Mouse (Mus musculus) neural tube, embryonic 14.5 days (tissue): ENCODE data around the gene P4ha1. TPM values are rescaled to one million over a fixed set of nuclear protein-coding genes. Genes with fewer than 3 reads are reported as not detected.
"Not testable (repeated sequence)": the region's sequence is repeated elsewhere in the genome, so short reads cannot be mapped to it uniquely, and the experiment has no call there.

Experiments used
- ATAC-seq: fragments of 200-750 bp; cut with Nextera tagmentation; 2 replicates; pipeline ENCODE4 v1.8.0; 2017; ENCODE audit warnings: low read depth, mild to moderate bottlenecking, moderate TSS enrichment, moderate library complexity
- H3K27ac ChIP-seq: fragments of 300-500 bp; sonication (generic); 2 replicates; pipeline ENCODE4 v1.5.1; 2014; ENCODE audit warnings: low read depth, mild to moderate bottlenecking, control low read depth, low read length, moderate library complexity, mixed read lengths
- H3K27me3 ChIP-seq: fragments of 300-500 bp; sonication (generic); 2 replicates; pipeline ENCODE4 v1.6.1; 2014; ENCODE audit warnings: low read length; ENCODE audit not compliant: control insufficient read depth, insufficient read depth
- H3K36me3 ChIP-seq: fragments of 300-500 bp; sonication (generic); 2 replicates; pipeline ENCODE4 v1.6.1; 2014; ENCODE audit warnings: low read length, mixed read lengths; ENCODE audit not compliant: control insufficient read depth, insufficient read depth
- H3K4me1 ChIP-seq: fragments of 300-500 bp; sonication (generic); 2 replicates; pipeline ENCODE4 v1.6.1; 2014; ENCODE audit warnings: low read length; ENCODE audit not compliant: control insufficient read depth, insufficient read depth
- H3K4me2 ChIP-seq: fragments of 300-500 bp; sonication (generic); 2 replicates; pipeline ENCODE4 v1.6.1; 2014; ENCODE audit warnings: mild to moderate bottlenecking, low read depth, low read length, control low read depth
- H3K4me3 ChIP-seq: fragments of 300-500 bp; sonication (generic); 2 replicates; pipeline ENCODE4 v1.5.1; 2014; ENCODE audit warnings: low read depth, low read length, control low read depth, mixed read lengths
- H3K9ac ChIP-seq: fragments of 300-500 bp; sonication (generic); replicated peaks from 2 replicates; pipeline ENCODE4 v1.6.1; 2014; ENCODE audit warnings: low read depth, mild to moderate bottlenecking, control low read depth, low read length, mixed read lengths
- H3K9me3 ChIP-seq: fragments of 300-500 bp; sonication (generic); 2 replicates; pipeline ENCODE4 v1.6.1; 2016; ENCODE audit warnings: low read length; ENCODE audit not compliant: control insufficient read depth
- WGBS: fragments of 180-500 bp; shearing (Covaris S2); extraction: QIAGEN DNeasy Blood & Tissue Kit; methylation state at CpG from one replicate; pipeline ENCODE4 v1.1.7; 2014; 5-methylcytosine and 5-hydroxymethylcytosine counted together
- polyA plus RNA-seq: library from polyadenylated mRNA; unstranded; fragments of >200 nt; fragmentation: Nextera tagmentation; extraction: Ambion mirVana; gene quantifications from 2 replicates; pipeline ENCODE4 v1.2.1, GENCODE M21; 2014

Gene P4ha1
- polyA plus RNA-seq, 1 experiment from 2014 or later = 18.2 TPM

- Histone ChIP-seq H3K4me3 (no peak overlapping the region), H3K4me2 (no peak overlapping the region), H3K9ac (no peak overlapping the region), H3K27ac (no peak overlapping the region), H3K9me3 (no peaks in the 10 kb centered on the region), H3K27me3 (no peaks in the 10 kb centered on the region), H3K4me1 (no peaks in the 10 kb centered on the region), H3K36me3 (no peaks in the 10 kb centered on the region)
- 63% methylated on average over 8 of the region's 8 CpGs for WGBS
- ATAC-seq = no peak
Measured at GRCm38 (mm10) chr10:59289062-59289461, 34.0 kb upstream of the P4ha1 start.

- Histone ChIP-seq H3K27ac (no peak overlapping the region), H3K4me3 (no peak overlapping the region), H3K4me2 (no peak overlapping the region), H3K36me3 (no peaks in the 10 kb centered on the region), H3K9me3 (no peaks in the 10 kb centered on the region), H3K4me1 (no peaks in the 10 kb centered on the region), H3K27me3 (no peaks in the 10 kb centered on the region), H3K9ac (no peak overlapping the region)
- 57% methylated on average over 3 of the region's 3 CpGs for WGBS
- no peak for ATAC-seq
Measured at GRCm38 (mm10) chr10:59291536-59291935, 31.6 kb upstream of the P4ha1 start.

- Histone ChIP-seq H3K4me1 (no peaks in the 10 kb centered on the region), H3K4me2 (no peak overlapping the region), H3K36me3 (no peaks in the 10 kb centered on the region), H3K9ac (no peak overlapping the region), H3K27ac (no peak overlapping the region), H3K4me3 (no peak overlapping the region), H3K27me3 (no peaks in the 10 kb centered on the region), H3K9me3 (no peaks in the 10 kb centered on the region)
- no peak for ATAC-seq
- WGBS = 83% methylated on average over 7 of the region's 7 CpGs
Measured at GRCm38 (mm10) chr10:59292079-59292478, 31.0 kb upstream of the P4ha1 start.

- Histone ChIP-seq H3K4me1 (no peaks in the 10 kb centered on the region), H3K9ac (no peak overlapping the region), H3K27me3 (no peaks in the 10 kb centered on the region), H3K9me3 (no peaks in the 10 kb centered on the region), H3K4me2 (no peak overlapping the region), H3K4me3 (no peak overlapping the region), H3K27ac (no peak overlapping the region), H3K36me3 (no peaks in the 10 kb centered on the region)
- peak; percentile 82 for ATAC-seq
- WGBS = 32% methylated on average over 4 of the region's 4 CpGs
Measured at GRCm38 (mm10) chr10:59292558-59292957, 30.5 kb upstream of the P4ha1 start.

GRCm38 (mm10) chr10:59295241-59295811 is 27.8 kb upstream of the P4ha1 start:
- Histone ChIP-seq H3K4me3 (no peak overlapping the region), H3K9me3 (no peaks in the 10 kb centered on the region), H3K4me1 (no peaks in the 10 kb centered on the region), H3K36me3 (no peaks in the 10 kb centered on the region), H3K27ac (no peak overlapping the region), H3K4me2 (no peak overlapping the region), H3K9ac (no peak overlapping the region), H3K27me3 (no peaks in the 10 kb centered on the region)
- 72% methylated on average over 8 of the region's 8 CpGs for WGBS
- peak; percentile 22; the same call in 1 of the 2 replicates for ATAC-seq

- Histone ChIP-seq H3K27me3 (no peaks in the 10 kb centered on the region), H3K4me3 (no peak overlapping the region), H3K4me2 (no peak overlapping the region), H3K27ac (no peak overlapping the region), H3K4me1 (no peaks in the 10 kb centered on the region), H3K36me3 (no peaks in the 10 kb centered on the region), H3K9me3 (no peaks in the 10 kb centered on the region), H3K9ac (no peak overlapping the region)
- ATAC-seq = peak; percentile 78
- 39% methylated on average over 5 of the region's 5 CpGs for WGBS
Measured at GRCm38 (mm10) chr10:59296261-59296660, 26.8 kb upstream of the P4ha1 start.

- not testable (repeated sequence) for ATAC-seq, H3K9ac ChIP-seq, H3K27ac ChIP-seq, H3K4me2 ChIP-seq, H3K4me1 ChIP-seq, H3K4me3 ChIP-seq, H3K36me3 ChIP-seq, H3K9me3 ChIP-seq, H3K27me3 ChIP-seq
- WGBS = 95% methylated on average over 12 of the region's 12 CpGs
Measured at GRCm38 (mm10) chr10:59302671-59303070, 20.4 kb upstream of the P4ha1 start.

- Histone ChIP-seq H3K9ac (no peak overlapping the region), H3K9me3 (no peaks in the 10 kb centered on the region), H3K4me2 (no peak overlapping the region), H3K36me3 (no peaks in the 10 kb centered on the region), H3K27ac (no peak overlapping the region), H3K4me3 (no peak overlapping the region), H3K27me3 (no peaks in the 10 kb centered on the region), H3K4me1 (no peaks in the 10 kb centered on the region)
- WGBS = 48% methylated on average over 3 of the region's 3 CpGs
- ATAC-seq = no peak; the same call in 1 of the 2 replicates
Measured at GRCm38 (mm10) chr10:59308993-59309715, 13.9 kb upstream of the P4ha1 start.

GRCm38 (mm10) chr10:59310124-59310523 is 13.0 kb upstream of the P4ha1 start:
- 60% methylated on average over 2 of the region's 2 CpGs for WGBS
- H3K4me1 ChIP-seq = no peaks in the 10 kb centered on the region
- H3K9me3 ChIP-seq = no peaks in the 10 kb centered on the region
- H3K27me3 ChIP-seq = no peaks in the 10 kb centered on the region
- H3K9ac ChIP-seq = no peak overlapping the region
- no peak overlapping the region for H3K4me2 ChIP-seq
- no peak for ATAC-seq
- no peak overlapping the region for H3K27ac ChIP-seq
- no peaks in the 10 kb centered on the region for H3K36me3 ChIP-seq
- no peak overlapping the region for H3K4me3 ChIP-seq
